Mouse (Mus musculus) adrenal gland, postnatal 14 days (tissue): Measurements from ENCODE around the gene Cdiptos. TPM values are rescaled to one million over a fixed set of nuclear protein-coding genes. Genes with fewer than 3 reads are reported as not detected.

Experiments used
- DNase-seq: peaks from one replicate; pipeline ENCODE4 v3.0.0; 2021; ENCODE audit warnings: mixed read lengths
- long read RNA-seq, 2 experiments: library from polyadenylated mRNA; stranded (forward); transcript quantifications; one replicate each; pipeline ENCODE4 v2.0.0; 2021
- total RNA-seq: library from RNA; stranded (reverse); gene quantifications from 2 replicates; pipeline ENCODE4 v1.2.3, GENCODE M21; 2021

The Cdiptos gene
- total RNA-seq = 1.6 TPM in 2 replicates
- long read RNA-seq, experiment 1, partial matches to known transcripts = 0 of 2 reads
- long read RNA-seq, experiment 1, other reads (novel, unspliced or antisense) = 2 of 2 reads
- long read RNA-seq, experiment 2, partial matches to known transcripts = 1 of 1 reads
- long read RNA-seq, experiment 2, other reads (novel, unspliced or antisense) = 0 of 1 reads

- peak; percentile 98 for DNase-seq
Measured at GRCm38 (mm10) chr7:126975950-126976866, at the start of gene Cdiptos. TSS of gene Cdiptos (minus strand) at chr7:126976098.

- peak; percentile 90 for DNase-seq
Measured at GRCm38 (mm10) chr7:127024755-127025555, 49.1 kb upstream of the Cdiptos start.

- DNase-seq = no peak
Measured at GRCm38 (mm10) chr7:127023896-127024690, 48.2 kb upstream of the Cdiptos start.

- no peak for DNase-seq
Measured at GRCm38 (mm10) chr7:127023272-127023691, 47.4 kb upstream of the Cdiptos start.

DNA sequence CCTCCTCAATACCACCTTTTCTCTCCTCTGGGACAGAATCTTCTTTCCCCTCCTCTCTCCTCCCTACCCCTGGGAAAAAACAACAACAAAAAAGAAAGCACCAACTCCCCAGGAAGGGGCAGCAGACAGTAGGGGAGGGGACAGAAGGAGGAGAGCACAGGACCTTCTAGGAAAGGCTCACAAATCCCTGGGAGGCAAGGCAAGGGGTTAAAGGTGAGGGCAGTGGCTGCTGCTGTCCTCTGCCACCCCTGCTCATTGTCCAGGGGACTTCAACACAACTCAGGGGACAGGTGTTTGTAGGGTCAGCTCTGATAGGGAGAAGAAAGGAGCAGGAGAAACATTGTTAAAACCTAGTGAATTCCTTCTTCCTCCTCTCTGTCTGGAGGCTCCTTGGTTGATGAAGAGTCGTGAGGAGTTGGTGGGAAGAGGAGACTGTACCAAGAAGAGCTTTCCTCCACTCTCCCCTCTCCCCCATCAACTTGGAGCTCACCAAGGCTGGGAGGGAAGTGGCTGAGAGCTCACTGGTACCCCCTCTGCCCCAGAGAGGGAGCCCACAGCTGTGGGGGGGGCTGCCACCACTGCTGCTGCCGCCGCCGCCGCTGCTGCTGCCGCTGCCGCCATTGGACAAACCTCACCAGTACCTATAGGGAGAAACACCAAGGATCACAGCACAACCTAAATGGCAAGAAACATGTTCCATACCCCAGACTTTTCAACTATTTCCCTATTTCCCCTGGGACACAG, 46.8 kb upstream of the Cdiptos start:
- DNase-seq = no peak

GRCm38 (mm10) chr7:127021563-127022527, 45.9 kb upstream of the Cdiptos start:
- no peak for DNase-seq

DNA sequence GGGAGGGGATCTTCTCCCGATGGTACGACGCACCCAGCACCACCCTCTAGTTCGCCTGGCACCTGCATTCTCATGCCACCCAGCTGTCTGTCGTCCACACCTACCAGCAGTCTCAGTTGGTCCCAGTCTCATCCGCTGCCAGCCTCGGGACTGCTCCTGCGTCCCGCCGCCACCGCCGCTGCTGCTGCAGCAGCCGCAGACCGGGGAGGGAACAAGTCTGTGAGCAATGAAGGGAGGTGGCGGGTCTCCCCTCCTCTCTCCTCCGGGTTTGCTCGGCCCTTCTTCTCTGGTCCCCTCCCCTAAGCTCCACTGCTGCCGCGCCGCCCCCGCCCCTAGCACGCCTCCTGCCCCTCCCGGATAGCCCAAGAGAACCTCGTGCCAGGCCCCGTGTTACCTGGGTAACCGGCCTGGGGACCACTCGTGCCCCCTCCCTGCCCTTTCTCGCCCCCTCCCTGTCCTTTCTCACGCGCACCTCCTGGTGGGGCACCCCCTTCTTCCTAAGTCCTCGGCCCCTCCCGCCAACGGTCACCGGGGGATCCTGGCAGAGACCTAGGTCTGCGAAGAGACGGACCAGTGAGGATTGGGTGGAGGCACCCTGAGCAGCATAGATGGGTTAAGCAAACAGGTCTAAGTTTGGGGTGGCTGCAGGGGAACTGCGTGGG, 45.1 kb upstream of the Cdiptos start, which contains the start of the genes Gm42742 and Prrt2:
Gm42742 (minus strand) TSS at position 197 of the 662 bp plus-strand sequence.
Prrt2 (minus strand) TSS at position 311 of the 662 bp plus-strand sequence.
- DNase-seq = peak; percentile 78

DNA sequence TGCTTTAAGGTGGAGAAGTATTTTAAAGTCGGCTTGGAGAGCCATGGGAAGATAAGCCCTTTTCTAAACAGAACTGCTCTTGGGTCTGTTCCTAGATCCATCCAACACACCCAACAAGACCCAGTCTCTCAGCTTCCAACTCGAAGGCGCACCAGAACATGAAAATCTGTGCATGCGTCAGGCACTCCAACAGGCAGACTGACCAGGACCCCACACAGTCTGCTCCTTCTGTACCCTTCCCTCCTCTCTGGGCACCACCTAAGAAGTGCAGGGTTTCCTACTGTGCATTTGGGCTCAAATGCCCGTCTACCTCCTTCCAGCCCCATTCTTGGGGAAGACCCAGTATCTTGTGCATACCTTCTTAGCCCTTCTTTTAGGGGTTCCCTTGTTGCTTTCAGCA, 44.6 kb upstream of the Cdiptos start:
- DNase-seq = no peak

DNA sequence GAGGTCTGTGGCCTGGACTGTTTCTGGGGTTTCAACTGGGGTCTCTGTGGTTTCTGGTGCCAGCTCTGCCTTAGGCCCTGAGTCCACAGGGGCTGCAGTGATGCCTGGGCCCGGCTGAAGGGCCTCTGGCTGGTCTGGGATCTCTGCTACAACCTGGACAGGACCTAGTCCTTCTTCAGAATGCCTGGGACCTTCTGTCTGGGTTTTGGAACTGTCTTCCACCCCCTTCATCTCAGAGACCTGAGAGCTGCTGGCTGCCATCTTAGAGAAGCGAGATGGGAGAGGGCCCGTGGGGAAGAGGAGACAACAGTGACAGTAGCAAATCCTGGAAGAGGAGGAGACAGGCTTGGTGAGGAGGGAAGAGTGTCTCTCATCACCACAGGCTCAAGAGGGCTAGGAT, 44.1 kb upstream of the Cdiptos start:
- no peak for DNase-seq

GRCm38 (mm10) chr7:127019306-127019960, 43.5 kb upstream of the Cdiptos start:
- no peak for DNase-seq

DNA sequence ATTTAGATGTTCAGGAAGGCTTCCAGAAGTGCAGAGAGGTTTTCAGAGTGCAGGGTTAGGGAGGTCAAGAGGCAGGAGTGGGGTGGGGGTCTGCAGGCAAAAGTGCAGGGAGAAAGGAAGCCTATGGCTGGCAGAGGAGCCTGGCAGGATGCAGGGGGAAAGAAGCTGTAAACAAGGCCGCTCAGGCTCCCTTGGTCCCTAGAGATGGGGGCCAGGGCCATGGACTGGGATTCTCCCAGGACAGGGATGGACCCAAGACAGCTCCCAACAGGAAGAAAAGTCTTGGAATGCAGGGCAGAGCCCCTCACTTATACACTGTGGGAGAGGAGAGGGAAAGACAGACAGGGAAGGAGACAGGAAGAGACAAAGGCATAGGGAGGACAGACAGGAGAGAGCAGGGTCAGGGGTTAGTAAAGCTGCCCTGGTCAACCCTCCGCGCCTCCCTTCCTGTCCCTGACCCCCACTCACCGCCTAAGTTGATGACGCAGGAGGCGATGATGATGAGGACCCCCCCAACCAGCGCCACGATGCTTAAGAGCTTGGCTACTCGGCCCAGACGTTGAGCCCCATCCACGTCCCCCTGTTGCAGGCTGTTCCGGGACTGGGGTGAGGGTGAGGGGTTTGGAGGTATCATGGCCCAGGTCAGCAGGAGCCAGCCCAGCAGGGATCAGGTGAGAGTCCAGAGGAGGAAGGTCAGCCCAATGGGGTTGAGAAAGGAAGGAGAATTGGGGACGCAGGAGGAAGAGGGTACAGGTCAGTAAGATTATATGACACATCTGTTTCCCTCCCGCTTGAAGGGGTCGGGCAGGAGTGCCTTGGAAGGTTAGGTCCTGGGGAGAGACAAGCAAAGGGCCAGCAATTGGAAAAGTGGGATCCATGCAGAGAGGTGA, 42.8 kb upstream of the Cdiptos start:
- no peak for DNase-seq

- DNase-seq = no peak
Measured at GRCm38 (mm10) chr7:127017950-127018345, 42.0 kb upstream of the Cdiptos start.

DNA sequence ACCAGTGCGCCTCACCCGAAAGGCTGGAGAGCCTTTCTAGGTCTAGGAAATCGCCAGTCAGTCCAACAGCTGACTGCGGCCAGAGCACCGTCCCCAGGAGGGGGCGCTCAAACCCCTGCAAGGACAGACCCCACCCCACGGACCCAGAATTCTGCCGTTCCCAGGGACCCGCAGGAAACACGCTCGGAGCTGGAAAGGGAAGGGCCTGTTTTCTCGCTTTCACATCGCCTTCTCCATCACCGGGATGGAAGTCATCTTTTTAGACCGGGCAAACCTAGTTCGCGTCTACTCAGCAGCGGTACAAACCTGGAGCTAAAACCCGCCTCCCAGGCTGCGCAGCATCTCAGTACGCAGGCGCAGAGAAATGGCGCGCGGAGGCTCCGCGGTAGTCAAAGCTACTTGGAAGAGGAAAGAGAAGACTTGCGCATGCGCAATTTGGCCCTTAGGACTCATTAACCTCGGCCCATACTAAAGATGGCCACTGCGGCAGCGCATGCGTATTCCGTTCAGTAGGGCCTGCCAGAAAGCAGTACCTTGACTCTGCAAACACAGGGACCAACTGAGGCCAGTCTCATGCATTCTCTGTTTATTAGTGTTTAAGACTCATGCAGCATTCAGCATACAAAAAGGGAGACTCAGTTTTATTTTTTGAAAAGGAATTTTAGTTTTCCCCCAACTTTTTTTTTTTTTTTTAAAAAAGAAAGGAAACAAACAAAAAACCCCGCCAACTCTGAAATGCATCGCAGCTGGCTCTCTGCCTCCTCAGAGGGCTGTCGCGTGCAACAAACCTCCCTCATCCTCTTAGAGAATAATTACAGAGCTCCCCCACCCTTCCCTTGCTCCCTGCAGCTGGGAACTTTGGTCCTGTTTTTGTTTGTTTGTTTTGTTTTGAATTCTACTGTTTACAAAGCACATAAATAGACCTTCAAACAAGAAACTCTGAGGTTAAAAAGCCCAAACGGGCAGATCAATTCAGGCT, 41.4 kb upstream of the Cdiptos start, which contains the start of gene Pagr1a:
Pagr1a (minus strand) TSS at position 382 of the 979 bp plus-strand sequence.
- peak; percentile 98 for DNase-seq

DNA sequence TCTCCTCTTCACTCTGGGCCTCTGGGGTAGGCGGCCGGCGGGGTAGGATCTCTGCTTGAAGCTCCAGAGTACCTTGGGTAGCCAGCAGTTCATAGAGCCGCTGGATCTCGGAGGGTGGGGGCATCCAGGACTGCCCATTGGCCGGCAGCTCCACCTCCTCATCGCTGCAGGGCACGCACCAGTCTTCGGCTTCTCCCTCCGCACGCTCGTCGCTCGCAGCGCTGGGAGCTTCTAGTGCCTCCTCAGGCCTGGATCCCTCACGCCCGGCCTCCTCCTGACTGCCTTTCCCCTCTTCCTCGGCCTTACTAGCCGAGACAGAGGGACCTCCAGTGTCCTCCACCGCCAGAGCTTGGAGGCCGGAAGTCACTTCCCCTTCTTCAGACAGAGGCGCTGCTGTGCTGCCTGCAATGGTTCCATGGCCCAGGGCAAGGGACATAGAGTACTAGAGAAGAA, 40.6 kb upstream of the Cdiptos start:
- peak; percentile 79 for DNase-seq

DNA sequence TGATC, 40.4 kb upstream of the Cdiptos start, which contains the start of gene Pagr1b:
Pagr1b (minus strand) TSS at position 4 of the 5 bp plus-strand sequence.
- no peak for DNase-seq

GRCm38 (mm10) chr7:127016081-127016480, 40.2 kb upstream of the Cdiptos start:
- DNase-seq = peak; percentile 69

GRCm38 (mm10) chr7:127014993-127015392, 39.1 kb upstream of the Cdiptos start:
- DNase-seq = no peak
